Mouse (Mus musculus) kidney, adult 2 months (tissue): Measurements from ENCODE around the gene Trak2. TPM values are rescaled to one million over a fixed set of nuclear protein-coding genes. Genes with fewer than 3 reads are reported as not detected.
A peak's percentile ranks its signal among the peaks of the same experiment; 100 is the strongest.

ENCODE experiments used
- DNase-seq: peaks from one replicate; pipeline ENCODE4 v3.0.0; 2021
- H3K27ac ChIP-seq: fragments of 200-500 bp; 2 replicates; pipeline ENCODE4 v1.5.1; 2012; ENCODE audit warnings: low read depth, low read length, control low read depth, inconsistent platforms; ENCODE audit not compliant: insufficient read depth
- H3K27me3 ChIP-seq: fragments of 200-500 bp; replicated peaks from 2 replicates; pipeline ENCODE4 v1.6.1; 2012; ENCODE audit warnings: mild to moderate bottlenecking, moderate library complexity, low read length, inconsistent platforms; ENCODE audit not compliant: control insufficient read depth, insufficient read depth
- H3K36me3 ChIP-seq: fragments of 200-500 bp; 2 replicates; pipeline ENCODE4 v1.6.1; 2012; ENCODE audit warnings: mild to moderate bottlenecking, moderate library complexity, low read length, inconsistent platforms; ENCODE audit not compliant: control insufficient read depth, insufficient read depth
- H3K4me1 ChIP-seq: fragments of 200-500 bp; 2 replicates; pipeline ENCODE4 v1.6.1; 2011; ENCODE audit warnings: low read length; ENCODE audit not compliant: control insufficient read depth, insufficient read depth
- H3K4me3 ChIP-seq: fragments of 200-500 bp; 2 replicates; pipeline ENCODE4 v1.5.1; 2011; ENCODE audit warnings: mild to moderate bottlenecking, low read depth, low read length, control low read depth; ENCODE audit not compliant: insufficient read depth
- CTCF ChIP-seq: fragments of 200-500 bp; conservative IDR thresholded peaks from 2 replicates; pipeline ENCODE4 v1.5.1; 2011; ENCODE audit warnings: low read depth, mild to moderate bottlenecking, control low read depth, low read length, moderate library complexity, mixed read lengths; ENCODE audit not compliant: insufficient read depth, insufficient read length
- POLR2A ChIP-seq: fragments of 200-500 bp; IDR thresholded peaks from one replicate; pipeline ENCODE4 v1.6.1; 2011; ENCODE audit warnings: low read depth, low read length, control low read depth
- WGBS: fragments of 180-500 bp; shearing (Covaris S2); methylation state at CpG from one replicate; pipeline ENCODE4 v1.1.7; 2018; 5-methylcytosine and 5-hydroxymethylcytosine counted together
- polyA plus RNA-seq: library from polyadenylated mRNA; depleted of rRNA; stranded (reverse); fragments of >200 nt; gene quantifications from 2 replicates; pipeline ENCODE4 v1.2.3, GENCODE M21; 2012; rRNA removed

The Trak2 gene
- polyA plus RNA-seq = 55.4 and 63.1 TPM in 2 replicates

DNA sequence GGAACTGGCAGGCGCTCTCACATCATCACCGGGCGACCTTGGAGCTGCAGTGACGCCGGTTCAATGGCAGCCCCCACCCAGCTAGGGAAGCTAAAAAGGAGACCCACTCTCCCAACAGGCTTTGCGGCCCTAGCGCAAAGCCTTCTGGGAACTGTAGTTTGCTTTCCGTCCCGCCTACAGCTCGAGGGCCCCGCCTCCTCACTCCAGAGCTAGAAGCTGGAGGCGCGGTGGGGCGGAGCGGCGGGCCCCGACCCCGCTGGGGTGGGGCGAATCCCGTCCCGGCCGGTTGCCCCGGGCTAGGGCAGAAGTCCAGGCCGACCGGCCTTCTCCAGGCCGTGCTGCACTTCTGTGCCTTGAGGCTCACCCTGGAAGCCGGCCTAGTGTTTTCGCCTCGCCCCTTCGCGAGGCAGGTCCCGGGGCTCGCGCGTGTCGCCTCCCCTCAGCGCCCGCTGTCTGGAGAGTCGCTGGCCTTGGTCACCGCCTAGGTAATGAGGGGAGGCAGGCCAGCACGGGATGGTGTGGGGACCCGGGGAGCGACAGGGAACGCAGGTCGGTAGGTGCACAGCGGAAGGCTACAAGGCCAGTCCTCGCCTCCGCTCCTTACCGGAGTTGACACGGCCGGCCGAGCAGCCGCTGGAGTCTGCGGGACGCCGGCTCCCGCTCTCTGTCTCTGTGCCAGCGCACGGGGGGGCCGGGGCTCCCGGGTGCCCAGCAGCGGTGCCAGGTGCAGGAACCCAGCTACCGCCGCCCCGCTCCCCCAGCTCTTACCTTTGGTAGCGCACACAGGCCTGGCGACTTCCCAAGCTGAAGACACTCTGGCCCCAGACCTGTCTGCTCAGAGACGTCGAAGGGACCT is at the start of gene Trak2, which contains the start of gene Stradb:
Trak2 (minus strand) TSS at position 65 of the 856 bp plus-strand sequence.
Stradb (plus strand) TSS at position 157 of the 856 bp plus-strand sequence.
- H3K27me3 ChIP-seq = no peaks in the 10 kb centered on the region
- WGBS = under 1% methylated on average over 68 of the region's 69 CpGs
- peaks cover 23% of the 10 kb centered on the region for H3K4me1 ChIP-seq
- H3K27ac ChIP-seq = peak within 1 kb of the TSS; percentile 97
- H3K4me3 ChIP-seq = peak within 1 kb of the TSS; percentile 100
- peak; percentile 98 for DNase-seq
- H3K36me3 ChIP-seq = no peaks in the 10 kb centered on the region; the same call in 1 of the 2 replicates
- TF ChIP-seq POLR2A (peak; percentile 75), CTCF (no peak)

DNA sequence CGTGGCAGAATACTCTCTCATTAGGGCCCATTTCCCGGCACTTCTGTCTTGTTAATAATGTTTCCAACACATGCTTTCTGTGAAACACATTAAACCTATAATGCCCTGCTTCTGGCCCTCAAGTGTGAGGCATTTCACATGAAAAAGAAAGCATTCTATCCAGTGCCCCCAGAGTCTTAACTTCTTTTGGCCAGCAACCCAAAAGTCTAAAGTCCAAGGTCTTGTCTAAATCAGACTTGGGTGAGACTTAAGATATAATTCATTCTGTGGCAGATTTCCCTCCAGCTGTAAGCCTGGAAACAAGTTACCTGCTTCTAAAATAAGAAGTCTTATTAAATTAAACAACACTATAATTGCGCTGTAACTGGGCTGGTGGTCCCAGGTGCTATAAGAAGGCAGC is 48.3 kb upstream of the Trak2 start:
- TF ChIP-seq POLR2A (no peak), CTCF (no peak)
- peak; percentile 77 for DNase-seq
- Histone ChIP-seq H3K4me3 (no peak overlapping the region), H3K4me1 (no peaks in the 10 kb centered on the region; the same call in 1 of the 2 replicates), H3K27ac (peak overlapping the region; percentile 45; the same call in 1 of the 2 replicates), H3K36me3 (no peaks in the 10 kb centered on the region), H3K27me3 (no peaks in the 10 kb centered on the region)
- 51% methylated on average over 3 of the region's 3 CpGs for WGBS

DNA sequence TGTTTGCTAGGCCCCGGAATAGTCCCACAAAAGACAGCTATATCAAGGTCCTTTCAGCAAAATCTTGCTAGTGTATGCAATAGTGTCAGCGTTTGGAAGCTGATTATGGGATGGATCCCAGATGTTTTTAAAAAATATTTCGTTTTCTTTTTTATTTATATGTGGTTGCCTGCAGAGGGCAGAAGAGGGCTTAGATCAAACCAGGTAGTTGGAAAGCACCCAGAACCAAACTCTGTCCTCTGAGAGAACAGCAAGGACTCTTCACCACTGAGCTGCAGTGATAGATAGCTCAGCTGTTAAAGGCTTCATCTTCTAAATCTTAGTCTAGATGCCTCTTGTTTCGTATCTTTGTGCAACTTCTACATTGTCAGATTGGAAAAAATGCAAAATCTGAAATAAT is 36.0 kb upstream of the Trak2 start:
- DNase-seq = peak; percentile 62

DNA sequence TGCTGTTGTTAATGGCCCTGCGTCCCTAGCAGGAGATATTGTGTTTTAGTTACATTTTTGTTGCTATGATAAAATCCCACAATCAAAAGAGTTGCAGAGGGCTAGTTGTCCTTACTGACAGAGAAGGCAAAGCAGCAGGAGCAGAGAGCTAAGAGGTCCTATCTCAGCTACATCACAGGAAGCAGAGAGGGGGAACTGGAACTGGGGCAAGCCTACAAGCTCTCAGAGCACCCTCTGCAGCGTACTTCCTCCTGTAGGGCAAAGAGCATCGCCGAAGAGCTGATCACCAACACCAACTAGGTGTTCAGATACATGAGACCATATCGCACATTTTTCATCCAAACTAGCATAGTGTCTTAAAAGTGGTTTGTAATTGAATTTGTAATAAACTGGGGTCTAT is 22.1 kb upstream of the Trak2 start:
- Histone ChIP-seq H3K36me3 (peaks cover 7% of the 10 kb centered on the region), H3K4me3 (no peak overlapping the region), H3K4me1 (no peaks in the 10 kb centered on the region), H3K27ac (no peak overlapping the region), H3K27me3 (no peaks in the 10 kb centered on the region)
- TF ChIP-seq CTCF = no peak
- TF ChIP-seq POLR2A = no peak
- 92% methylated on average over 5 of the region's 5 CpGs for WGBS
- no peak for DNase-seq

More for the DNA sequence above, 36.0 kb upstream of the Trak2 start:
- Histone ChIP-seq H3K27ac (no peak overlapping the region), H3K4me3 (no peak overlapping the region), H3K4me1 (no peaks in the 10 kb centered on the region), H3K36me3 (no peaks in the 10 kb centered on the region), H3K27me3 (no peaks in the 10 kb centered on the region)
- WGBS = 34% methylated on average over 4 of the region's 4 CpGs
- TF ChIP-seq POLR2A = no peak
- peak; percentile 45 for TF ChIP-seq CTCF

DNA sequence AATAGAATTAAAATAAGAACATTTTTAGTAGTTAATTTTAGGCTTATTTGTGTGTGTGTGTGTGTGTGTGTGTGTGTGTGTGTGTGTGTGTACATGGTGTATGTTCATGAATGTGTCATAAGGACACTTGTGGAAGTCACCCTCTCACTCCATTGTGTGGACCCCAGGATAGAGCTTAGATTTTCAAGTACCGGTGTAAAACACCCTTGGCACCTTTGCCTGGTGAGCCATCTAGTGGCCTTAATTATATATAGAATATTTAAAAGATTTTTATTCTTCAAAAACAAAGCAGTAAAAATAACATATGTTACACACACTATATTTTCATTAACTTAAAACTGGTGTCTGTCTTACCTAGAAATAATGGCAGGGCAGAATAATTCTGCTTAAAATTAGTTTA is 20.5 kb upstream of the Trak2 start:
- Histone ChIP-seq H3K4me3 (no peak overlapping the region), H3K36me3 (peaks cover 9% of the 10 kb centered on the region), H3K27me3 (no peaks in the 10 kb centered on the region), H3K27ac (no peak overlapping the region), H3K4me1 (no peaks in the 10 kb centered on the region)
- no peak for DNase-seq
- TF ChIP-seq POLR2A (no peak), CTCF (0 out of 2 replicates have a peak, but pooled peaks have one; percentile 2)
- WGBS = 24% methylated on average over 1 of the region's 1 CpGs

DNA sequence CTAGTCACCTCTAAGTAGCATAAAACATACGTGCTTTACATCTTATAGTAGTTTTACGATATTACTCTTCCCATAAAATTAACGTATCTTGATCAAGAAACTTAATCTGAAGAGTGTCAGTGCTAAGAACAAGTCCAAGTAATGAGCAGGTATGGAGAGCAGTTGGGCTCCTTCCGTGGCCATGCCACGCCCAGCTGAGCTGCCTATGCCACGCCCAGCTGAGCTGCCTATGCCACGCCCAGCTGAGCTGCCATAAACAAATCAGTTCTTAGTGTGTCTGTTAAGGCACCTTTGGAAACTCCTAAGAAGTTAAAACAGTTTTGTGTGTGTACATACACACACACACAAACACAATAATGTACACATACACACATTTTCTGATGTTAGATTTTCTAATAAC is 19.9 kb upstream of the Trak2 start:
- 88% methylated on average over 7 of the region's 7 CpGs for WGBS
- no peak for DNase-seq
- TF ChIP-seq CTCF = no peak
- no peak for TF ChIP-seq POLR2A
- no peaks in the 10 kb centered on the region for H3K27me3 ChIP-seq
- H3K36me3 ChIP-seq = peaks cover 9% of the 10 kb centered on the region
- H3K4me1 ChIP-seq = no peaks in the 10 kb centered on the region
- no peak overlapping the region for H3K27ac ChIP-seq
- no peak overlapping the region for H3K4me3 ChIP-seq

DNA sequence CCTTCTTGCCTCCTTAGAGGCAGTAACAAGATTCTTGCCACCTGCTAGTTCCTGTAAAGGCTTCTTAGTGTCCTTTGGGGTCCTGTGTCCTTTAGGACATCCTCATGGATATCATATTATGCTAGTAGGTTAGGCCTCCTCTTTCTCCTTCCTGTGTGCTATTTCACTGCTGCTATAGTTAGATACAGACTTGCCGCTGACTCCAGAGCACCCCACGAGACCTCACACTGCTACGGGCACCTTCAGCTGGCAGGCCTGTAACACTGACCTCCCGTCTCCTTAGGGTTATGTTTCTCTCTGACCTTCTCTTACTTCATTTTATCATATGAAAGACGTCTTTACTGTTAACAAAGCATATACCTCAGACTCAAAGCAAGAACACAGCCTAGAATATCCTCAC is 11.4 kb upstream of the Trak2 start:
- H3K4me1 ChIP-seq = no peaks in the 10 kb centered on the region
- peaks cover 3% of the 10 kb centered on the region for H3K36me3 ChIP-seq
- H3K4me3 ChIP-seq = no peak overlapping the region
- H3K27ac ChIP-seq = no peak overlapping the region
- H3K27me3 ChIP-seq = no peaks in the 10 kb centered on the region
- TF ChIP-seq POLR2A (no peak), CTCF (no peak)
- WGBS = 83% methylated on average over 5 of the region's 5 CpGs
- DNase-seq = no peak
